ENCODE assay signal across 33 mouse cellular contexts in genomic region chr5:26888080-26888479, GRCm38 (mm10).
"Had no signal": no experiment of that assay in that cellular context is flagged by ENCODE, and none has a peak within 500 bp of the region (broad histone marks: within the 10 kb centered on the region; RNA-seq: fewer than 3 reads in every experiment).

No protein-coding gene starts in this region.

- H3K9me3 ChIP-seq: heart, embryonic 13.5 days; heart, embryonic 15.5 days; hindbrain, embryonic 10.5 days; hindbrain, embryonic 12.5 days; hindbrain, embryonic 15.5 days; intestine, embryonic 15.5 days; kidney, embryonic 15.5 days had no signal

- H3K4me2 ChIP-seq: heart, embryonic 13.5 days; heart, embryonic 15.5 days; hindbrain, embryonic 12.5 days; hindbrain, embryonic 13.5 days; hindbrain, embryonic 14.5 days; hindbrain, embryonic 15.5 days; intestine, embryonic 15.5 days; kidney, embryonic 15.5 days had no signal

- H3K27ac ChIP-seq: heart, embryonic 13.5 days; heart, embryonic 15.5 days; hindbrain, embryonic 10.5 days; hindbrain, embryonic 12.5 days; hindbrain, embryonic 13.5 days; hindbrain, embryonic 14.5 days; hindbrain, embryonic 15.5 days; hindbrain, postnatal 0 days; intestine, embryonic 15.5 days; kidney, embryonic 15.5 days; kidney, postnatal 0 days; layer of hippocampus, adult 2 months; left cerebral cortex, adult 2 months had no signal

- H3K27me3 ChIP-seq: heart, embryonic 13.5 days; heart, embryonic 15.5 days; hindbrain, embryonic 12.5 days; hindbrain, embryonic 13.5 days; hindbrain, embryonic 15.5 days; intestine, embryonic 15.5 days; kidney, embryonic 15.5 days had no signal

- H3K9ac ChIP-seq: heart, embryonic 13.5 days; heart, embryonic 15.5 days; hindbrain, embryonic 12.5 days; hindbrain, embryonic 13.5 days; hindbrain, embryonic 14.5 days; hindbrain, embryonic 15.5 days; intestine, embryonic 15.5 days; kidney, embryonic 15.5 days had no signal

- H3K36me3 ChIP-seq: heart, embryonic 13.5 days; heart, embryonic 15.5 days; hindbrain, embryonic 10.5 days; hindbrain, embryonic 12.5 days; hindbrain, embryonic 13.5 days; hindbrain, embryonic 15.5 days; intestine, embryonic 15.5 days; kidney, embryonic 15.5 days had no signal

- ATAC-seq: hindbrain, embryonic 16.5 days; hindbrain, postnatal 0 days; inflammation-experienced regulatory T-cells, adult 6 months; intestine, embryonic 15.5 days; intestine, embryonic 16.5 days; intestine, postnatal 0 days had no signal

- DNase-seq: heart, postnatal 10 days; heart, postnatal 14 days; heart, postnatal 36 days; heart, postnatal 4 days; kidney, adult 11 months; kidney, adult 18-20 months; kidney, adult 2 months; kidney, adult 8-10 months; kidney, adult 9 months; kidney, postnatal 10 days; kidney, postnatal 14 days; kidney, postnatal 25 days; kidney, postnatal 36 days; kidney, postnatal 4 days; layer of hippocampus, adult 9-11 months; layer of hippocampus, postnatal 36 days had no signal

- H3K4me1 ChIP-seq: heart, embryonic 13.5 days; heart, embryonic 15.5 days; hindbrain, embryonic 10.5 days; hindbrain, embryonic 12.5 days; hindbrain, embryonic 13.5 days; hindbrain, embryonic 15.5 days; intestine, embryonic 15.5 days; kidney, embryonic 15.5 days had no signal

- H3K4me3 ChIP-seq: heart, embryonic 13.5 days; heart, embryonic 15.5 days; hindbrain, embryonic 10.5 days; hindbrain, embryonic 12.5 days; hindbrain, embryonic 13.5 days; hindbrain, embryonic 15.5 days; intestine, embryonic 15.5 days; kidney, embryonic 15.5 days; layer of hippocampus, adult 2 months; left cerebral cortex, adult 2 months had no signal
